Mouse (Mus musculus): Measurements from ENCODE around the gene Lhfpl5.

DNA sequence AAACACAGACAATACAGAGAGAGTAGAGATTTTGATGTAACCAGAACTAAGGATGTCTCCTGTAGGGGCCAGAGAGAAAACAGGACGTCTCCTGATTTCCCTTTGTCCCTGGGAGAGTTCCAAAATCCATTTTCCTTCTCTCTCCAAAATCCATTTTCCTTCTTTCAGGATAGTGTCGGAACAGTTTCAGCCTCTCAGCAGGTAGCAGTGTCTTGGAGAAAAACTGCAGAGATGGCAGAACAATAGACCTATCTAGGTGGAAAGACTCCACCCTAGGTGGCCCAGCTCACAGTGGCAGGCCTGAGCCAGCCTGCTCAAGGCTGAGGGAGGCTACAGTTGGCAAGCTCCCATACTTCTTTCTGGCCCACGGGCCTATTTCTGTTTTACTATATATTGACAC, 7.9 kb upstream of the Lhfpl5 start:
- TF ChIP-seq CTCF (IDR thresholded peaks at IDR 0.05; ENCODE audit: low read depth) (no peak), EP300 (IDR thresholded peaks at IDR 0.05; ENCODE audit: low read depth) (no peak)

Data from heart, postnatal 0 days (tissue).